Mouse (Mus musculus): ENCODE measurements around the gene Eif3f.
A peak's percentile ranks its signal among the peaks of the same experiment; 100 is the strongest.

Gene Eif3f

DNA sequence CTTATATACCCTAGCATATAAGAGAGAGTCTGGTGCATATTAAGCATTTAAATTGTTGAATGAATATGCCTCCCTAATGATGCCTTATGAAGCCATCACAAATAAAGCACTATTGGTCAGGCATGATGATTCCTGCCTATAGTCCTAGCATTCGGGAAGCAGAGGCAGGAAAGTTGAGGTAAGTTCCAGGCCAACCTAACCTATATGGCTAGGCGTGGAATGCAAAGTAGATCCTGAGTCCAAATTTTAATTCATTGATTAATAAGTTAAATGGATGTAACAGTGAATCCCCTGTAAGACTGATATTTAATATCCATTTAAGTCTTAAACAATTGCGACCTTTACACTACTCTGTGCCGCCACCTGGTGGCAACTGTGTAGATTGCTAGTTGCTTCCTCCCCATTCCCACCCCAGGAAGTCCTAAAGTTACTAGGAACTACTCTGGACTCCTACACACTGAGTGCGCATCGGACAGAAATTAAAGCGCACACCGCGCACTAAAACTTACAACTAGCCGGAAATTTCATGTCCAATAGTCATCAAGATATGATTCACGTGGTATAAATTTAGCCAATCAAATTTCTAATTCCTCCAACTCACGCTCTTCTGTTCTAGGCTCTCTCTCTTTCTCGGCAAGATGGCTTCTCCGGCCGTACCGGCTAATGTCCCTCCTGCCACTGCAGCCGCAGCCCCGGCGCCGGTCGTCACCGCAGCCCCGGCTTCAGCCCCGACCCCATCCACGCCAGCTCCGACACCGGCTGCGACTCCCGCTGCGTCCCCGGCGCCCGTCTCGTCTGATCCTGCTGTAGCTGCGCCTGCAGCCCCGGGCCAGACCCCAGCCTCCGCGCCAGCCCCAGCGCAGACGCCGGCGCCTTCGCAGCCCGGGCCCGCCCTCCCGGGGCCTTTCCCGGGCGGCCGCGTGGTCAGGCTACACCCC is at the start of gene Eif3f:
TSS of gene Eif3f (plus strand) at position 624 of the 938 bp plus-strand sequence.
- DNase-seq, result peak; percentile 94 to 95

DNA sequence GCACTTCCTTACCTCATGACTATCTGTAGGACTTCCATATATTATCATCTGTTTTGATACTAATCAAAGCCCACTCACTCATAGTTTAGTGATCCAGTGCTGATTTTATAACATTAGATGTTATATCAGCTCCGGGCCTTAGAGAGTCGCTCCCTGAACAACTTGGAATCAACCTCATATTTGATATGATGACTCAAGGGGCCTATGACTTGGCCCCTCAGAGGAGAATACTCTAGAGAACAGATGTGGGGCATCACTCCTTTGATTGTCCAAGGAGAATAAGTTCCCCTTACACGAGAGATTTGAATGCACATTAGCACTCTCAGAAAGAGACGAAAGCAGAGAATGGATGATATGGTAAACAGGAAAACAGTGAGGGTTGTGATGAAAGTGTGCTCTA is 49.3 kb upstream of the Eif3f start, which contains the start of gene Olfr518:
TSS of gene Olfr518 (minus strand) at position 101 of the 400 bp plus-strand sequence.
- DNase-seq, result no peak

GRCm38 (mm10) chr7:108894320-108894719 is 39.9 kb upstream of the Eif3f start, which contains the start of gene Olfr519:
TSS of gene Olfr519 (minus strand) at chr7:108894420.
- no peak for DNase-seq

- DNase-seq, result no peak
These were observed 30.2 kb upstream of the Eif3f start for GRCm38 (mm10) chr7:108903969-108904368.

DNA sequence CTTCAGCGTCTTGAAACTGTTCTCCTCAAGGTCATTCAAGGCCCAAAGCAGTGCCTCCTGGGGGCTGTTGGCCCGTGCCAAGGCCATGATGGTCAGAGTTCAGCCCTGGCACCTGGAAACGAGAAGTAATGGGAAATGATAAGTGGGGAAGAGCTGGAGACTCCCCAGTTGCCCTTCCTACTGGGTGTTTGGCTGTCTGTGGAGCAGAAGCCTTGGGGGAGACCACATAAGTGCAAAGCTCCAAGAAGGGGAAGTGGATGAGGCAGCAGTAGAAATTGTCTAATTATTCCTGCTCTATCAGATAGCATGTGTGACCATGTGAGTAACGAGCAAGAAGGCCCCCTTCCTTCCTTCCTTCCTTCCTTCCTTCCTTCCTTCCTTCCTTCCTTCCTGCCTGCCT is 7.2 kb upstream of the Eif3f start:
- DNase-seq, result no peak

- DNase-seq, result no peak
These were observed 5.7 kb upstream of the Eif3f start for GRCm38 (mm10) chr7:108928280-108929188.

- DNase-seq, result no peak
These were observed 4.4 kb upstream of the Eif3f start, which contains the start of gene Nlrp10 for GRCm38 (mm10) chr7:108929726-108930393. TSS of gene Nlrp10 (minus strand) at chr7:108930178.

DNA sequence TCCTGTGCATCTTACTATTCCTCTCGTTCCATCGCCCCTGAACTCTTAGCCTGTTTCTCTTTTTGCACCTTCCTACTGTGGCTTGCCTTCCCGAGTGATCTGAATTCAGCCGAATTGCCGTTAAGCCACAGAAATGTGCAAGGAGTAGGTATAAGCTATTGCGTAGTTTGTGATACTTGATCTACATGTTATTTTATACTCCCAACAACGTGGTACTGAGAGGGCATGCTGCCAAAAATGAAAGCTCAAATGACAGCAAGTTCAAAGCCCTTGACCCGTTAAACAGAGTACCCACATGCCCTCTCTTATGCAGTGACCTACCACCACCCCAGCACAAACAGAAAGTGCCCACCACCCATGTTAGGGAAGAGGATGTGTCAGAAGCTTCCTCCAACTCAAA is 619 bp downstream of the Eif3f start:
- no peak for DNase-seq

DNA sequence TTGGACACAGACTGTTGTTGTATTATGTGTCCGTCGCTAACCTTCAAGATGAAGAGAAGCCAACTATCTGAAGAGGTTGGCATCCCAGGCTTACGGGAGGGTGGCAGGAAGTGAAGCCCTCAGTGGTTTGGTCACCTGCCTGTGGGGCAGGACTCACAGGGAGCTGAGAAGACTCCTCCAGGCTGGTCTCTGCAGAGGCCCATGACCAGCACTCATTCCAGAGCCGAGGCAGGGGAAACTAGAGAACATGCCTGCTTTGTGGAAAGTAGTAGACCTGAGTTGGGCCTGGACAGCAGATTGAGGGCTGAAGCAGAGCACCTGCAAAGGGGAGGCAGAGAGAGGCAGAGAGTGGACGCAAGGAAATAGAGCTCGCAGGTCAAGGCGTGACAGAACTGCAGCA is 1.2 kb downstream of the Eif3f start:
- no peak for DNase-seq

DNA sequence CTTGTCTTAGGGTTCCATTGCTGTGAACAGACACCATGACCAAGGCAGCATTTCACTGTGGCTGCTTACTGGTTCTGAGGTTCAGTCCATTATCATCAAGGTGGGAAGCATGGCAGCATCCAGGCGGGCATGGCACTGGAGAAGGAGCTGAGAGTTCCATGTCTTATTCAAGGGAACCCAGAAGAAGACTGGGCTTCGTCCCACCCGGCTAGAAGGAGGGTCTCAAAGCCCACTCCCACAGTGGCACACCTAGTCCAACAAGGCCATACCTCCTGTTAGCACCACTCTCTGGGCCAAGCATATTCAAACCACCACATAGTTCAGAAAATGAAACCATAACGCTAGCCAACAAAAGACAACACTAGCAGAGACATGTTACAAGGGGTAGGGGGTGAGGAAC is 2.4 kb downstream of the Eif3f start:
- DNase-seq, result no peak

GRCm38 (mm10) chr7:108941466-108941865 is 7.2 kb downstream of the Eif3f start:
- DNase-seq, result no peak

GRCm38 (mm10) chr7:108944002-108944401 is 9.8 kb downstream of the Eif3f start:
- peak; percentile 48 to 55 for DNase-seq

DNA sequence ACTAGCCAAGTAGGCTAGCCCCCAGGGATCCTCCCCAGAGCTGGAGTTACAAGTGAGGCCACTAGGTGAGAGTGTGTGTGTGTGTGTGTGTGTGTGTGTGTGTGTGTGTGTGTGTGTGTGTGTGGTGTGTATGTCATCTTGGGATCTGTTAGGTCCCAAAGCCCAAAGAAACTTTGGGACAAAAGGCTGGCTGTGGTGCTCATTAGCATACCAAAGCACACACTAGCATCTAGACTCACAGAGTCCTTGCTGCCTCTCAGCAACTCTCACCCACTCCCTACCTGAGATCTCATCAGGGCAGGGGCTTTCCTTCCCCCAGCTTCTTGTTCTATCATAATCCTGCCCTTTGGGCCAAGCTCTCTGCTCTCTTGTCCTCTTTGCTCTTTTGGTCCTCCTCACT is 14.4 kb downstream of the Eif3f start:
- DNase-seq, result no peak

- no peak for DNase-seq
These were observed 15.1 kb downstream of the Eif3f start for GRCm38 (mm10) chr7:108949301-108949700.

DNA sequence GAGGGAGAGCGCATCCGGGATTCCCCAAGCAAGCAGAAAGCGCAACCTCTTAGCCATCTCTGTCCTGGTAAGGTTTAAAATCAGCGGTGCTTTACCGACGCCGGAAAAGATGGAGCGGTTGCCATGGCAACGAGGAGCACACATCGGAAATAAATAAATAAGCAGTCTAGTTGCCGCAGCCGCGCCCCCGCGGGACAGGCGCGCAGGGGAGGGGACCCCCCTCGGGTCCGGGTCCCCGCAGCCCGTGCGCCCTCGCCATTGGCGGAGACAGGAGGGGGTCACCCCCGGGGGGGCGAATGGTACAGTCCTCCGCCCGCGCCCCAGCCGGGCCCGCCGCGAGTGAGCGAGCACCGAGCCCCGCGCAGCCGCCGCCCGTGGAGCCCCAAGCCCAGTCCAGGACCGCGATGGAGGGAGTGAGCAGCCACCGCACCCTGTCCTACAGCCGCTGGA is 16.1 kb downstream of the Eif3f start, which contains the start of gene Tub:
TSS of gene Tub (plus strand) at position 27 of the 450 bp plus-strand sequence.
- DNase-seq, result peak; percentile 72 to 82

- DNase-seq, result peak; percentile 20 to 47
These were observed 16.6 kb downstream of the Eif3f start for GRCm38 (mm10) chr7:108950762-108951331.

DNA sequence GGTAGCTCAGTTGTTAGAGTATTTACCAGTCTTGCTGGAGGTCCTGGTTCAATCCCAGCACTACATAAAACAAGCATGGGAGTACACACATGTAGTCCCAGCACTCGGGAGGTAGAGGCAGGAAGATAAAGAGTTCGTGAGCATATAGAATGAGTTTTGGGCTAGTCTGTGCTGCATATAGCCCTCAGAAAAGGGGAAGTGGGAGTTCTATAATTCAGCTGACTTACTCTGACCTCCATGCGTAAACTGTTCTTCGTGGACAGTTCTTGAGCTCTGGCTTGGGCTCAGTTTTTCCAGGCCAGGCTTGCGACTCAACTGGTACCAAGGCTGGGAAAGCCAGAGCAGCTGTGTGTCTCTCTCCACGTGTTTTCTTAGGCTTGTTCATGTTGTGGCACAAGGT is 18.6 kb downstream of the Eif3f start:
- no peak for DNase-seq

DNA sequence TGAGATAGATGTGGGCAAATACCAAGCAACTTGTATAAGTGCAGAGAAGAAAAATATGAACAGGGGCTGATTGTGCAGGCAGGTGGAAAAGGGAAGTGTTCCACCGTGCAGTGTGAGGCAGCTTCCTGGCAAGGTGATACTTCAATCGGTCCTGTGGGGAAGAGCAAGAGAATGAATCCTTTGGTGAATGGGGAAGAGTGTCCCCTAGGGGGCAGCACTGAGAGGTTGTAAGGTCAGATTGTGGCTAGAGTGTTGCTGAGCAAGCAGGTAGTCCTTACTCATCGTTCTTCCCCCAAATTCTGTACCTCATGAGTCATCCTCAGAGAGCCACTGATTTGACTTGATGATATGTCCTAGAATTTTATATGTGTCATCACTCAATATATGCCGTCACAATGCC is 20.0 kb downstream of the Eif3f start:
- DNase-seq, result peak; percentile 19 to 39

- no peak for DNase-seq
These were observed 23.5 kb downstream of the Eif3f start for GRCm38 (mm10) chr7:108957734-108958133.

- DNase-seq, result no peak
These were observed 31.8 kb downstream of the Eif3f start for GRCm38 (mm10) chr7:108965968-108966367.

GRCm38 (mm10) chr7:108966742-108967362 is 32.6 kb downstream of the Eif3f start:
- peak; percentile 51 to 62 for DNase-seq

GRCm38 (mm10) chr7:108968201-108968600 is 34.0 kb downstream of the Eif3f start:
- DNase-seq, result peak in 1 of 2 experiments; percentile 8
